Mouse (Mus musculus): ENCODE measurements at regions not wholly inside any gene's neighbourhood (a gene's known extent, or its start where the extent isn't known, plus 50 kb on each side); places are given as distances from the start of the nearest gene placed in this dataset.

GRCm38 (mm10) chr5:97200655-97201054 is 89.3 kb upstream of the Paqr3 start:
- WGBS = 70% methylated on average over 4 of the region's 4 CpGs
- Histone ChIP-seq H3K4me3 (ENCODE audit: insufficient read depth, low read depth, low read length) (no peak overlapping the region), H3K36me3 (ENCODE audit: control insufficient read depth, insufficient read depth, low read length) (no peaks in the 10 kb centered on the region), H3K27ac (ENCODE audit: insufficient read depth, low read depth, low read length) (no peak overlapping the region), H3K27me3 (replicated peaks; ENCODE audit: control insufficient read depth, insufficient read depth, low read length) (no peaks in the 10 kb centered on the region), H3K4me1 (ENCODE audit: control insufficient read depth, insufficient read depth, low read length) (no peaks in the 10 kb centered on the region)
- TF ChIP-seq CTCF (conservative IDR thresholded peaks at IDR 0.05; ENCODE audit: insufficient read depth, insufficient read length, low read depth, low read length) (no peak), POLR2A (IDR thresholded peaks at IDR 0.05; ENCODE audit: low read depth, low read length) (no peak)
- DNase-seq = no peak

- no peaks in the 10 kb centered on the region for H3K36me3 ChIP-seq (ENCODE audit: control insufficient read depth, insufficient read depth, low read length)
- H3K4me1 ChIP-seq (ENCODE audit: control insufficient read depth, insufficient read depth, low read length) = no peaks in the 10 kb centered on the region
- DNase-seq = no peak
- TF ChIP-seq CTCF (conservative IDR thresholded peaks at IDR 0.05; ENCODE audit: insufficient read depth, insufficient read length, low read depth, low read length) = no peak
- no peak for TF ChIP-seq POLR2A (IDR thresholded peaks at IDR 0.05; ENCODE audit: low read depth, low read length)
- no peak overlapping the region for H3K27ac ChIP-seq (ENCODE audit: insufficient read depth, low read depth, low read length)
- 60% methylated on average over 10 of the region's 10 CpGs for WGBS
- H3K27me3 ChIP-seq (replicated peaks; ENCODE audit: control insufficient read depth, insufficient read depth, low read length) = no peaks in the 10 kb centered on the region
- no peak overlapping the region for H3K4me3 ChIP-seq (ENCODE audit: insufficient read depth, low read depth, low read length)
Observed at GRCm38 (mm10) chr5:97195281-97195660, 83.9 kb upstream of the Paqr3 start.

GRCm38 (mm10) chr5:97194656-97195280 is 83.4 kb upstream of the Paqr3 start:
- no peaks in the 10 kb centered on the region for H3K36me3 ChIP-seq (ENCODE audit: control insufficient read depth, insufficient read depth, low read length)
- no peak overlapping the region for H3K4me3 ChIP-seq (ENCODE audit: insufficient read depth, low read depth, low read length)
- no peak for DNase-seq
- TF ChIP-seq CTCF (conservative IDR thresholded peaks at IDR 0.05; ENCODE audit: insufficient read depth, insufficient read length, low read depth, low read length) (no peak), POLR2A (IDR thresholded peaks at IDR 0.05; ENCODE audit: low read depth, low read length) (no peak)
- 38% methylated on average over 11 of the region's 11 CpGs for WGBS
- H3K4me1 ChIP-seq (ENCODE audit: control insufficient read depth, insufficient read depth, low read length) = no peaks in the 10 kb centered on the region
- H3K27ac ChIP-seq (ENCODE audit: insufficient read depth, low read depth, low read length) = no peak overlapping the region
- no peaks in the 10 kb centered on the region for H3K27me3 ChIP-seq (replicated peaks; ENCODE audit: control insufficient read depth, insufficient read depth, low read length)

- Histone ChIP-seq H3K36me3 (ENCODE audit: control insufficient read depth, insufficient read depth, low read length) (no peaks in the 10 kb centered on the region), H3K4me1 (ENCODE audit: control insufficient read depth, insufficient read depth, low read length) (no peaks in the 10 kb centered on the region), H3K27ac (ENCODE audit: insufficient read depth, low read depth, low read length) (no peak overlapping the region), H3K27me3 (replicated peaks; ENCODE audit: control insufficient read depth, insufficient read depth, low read length) (no peaks in the 10 kb centered on the region), H3K4me3 (ENCODE audit: insufficient read depth, low read depth, low read length) (no peak overlapping the region)
- 82% methylated on average over 13 of the region's 13 CpGs for WGBS
- TF ChIP-seq CTCF (conservative IDR thresholded peaks at IDR 0.05; ENCODE audit: insufficient read depth, insufficient read length, low read depth, low read length) (no peak), POLR2A (IDR thresholded peaks at IDR 0.05; ENCODE audit: low read depth, low read length) (no peak)
- DNase-seq = no peak
Observed at GRCm38 (mm10) chr5:97192656-97193055, 81.3 kb upstream of the Paqr3 start.

- Histone ChIP-seq H3K27me3 (replicated peaks; ENCODE audit: control insufficient read depth, insufficient read depth, low read length) (no peaks in the 10 kb centered on the region), H3K36me3 (ENCODE audit: control insufficient read depth, insufficient read depth, low read length) (no peaks in the 10 kb centered on the region), H3K4me1 (ENCODE audit: control insufficient read depth, insufficient read depth, low read length) (no peaks in the 10 kb centered on the region), H3K27ac (ENCODE audit: insufficient read depth, low read depth, low read length) (no peak overlapping the region), H3K4me3 (ENCODE audit: insufficient read depth, low read depth, low read length) (no peak overlapping the region)
- TF ChIP-seq CTCF (conservative IDR thresholded peaks at IDR 0.05; ENCODE audit: insufficient read depth, insufficient read length, low read depth, low read length) = no peak
- no peak for TF ChIP-seq POLR2A (IDR thresholded peaks at IDR 0.05; ENCODE audit: low read depth, low read length)
- DNase-seq = no peak
- 46% methylated on average over 3 of the region's 3 CpGs for WGBS
Observed at GRCm38 (mm10) chr5:97190695-97191094, 79.3 kb upstream of the Paqr3 start.

- no peaks in the 10 kb centered on the region for H3K4me1 ChIP-seq (ENCODE audit: control insufficient read depth, insufficient read depth, low read length)
- H3K27ac ChIP-seq (ENCODE audit: insufficient read depth, low read depth, low read length) = no peak overlapping the region
- DNase-seq = no peak
- TF ChIP-seq POLR2A (IDR thresholded peaks at IDR 0.05; ENCODE audit: low read depth, low read length) (no peak), CTCF (conservative IDR thresholded peaks at IDR 0.05; ENCODE audit: insufficient read depth, insufficient read length, low read depth, low read length) (no peak)
- 87% methylated on average over 9 of the region's 9 CpGs for WGBS
- H3K36me3 ChIP-seq (ENCODE audit: control insufficient read depth, insufficient read depth, low read length) = no peaks in the 10 kb centered on the region
- no peaks in the 10 kb centered on the region for H3K27me3 ChIP-seq (replicated peaks; ENCODE audit: control insufficient read depth, insufficient read depth, low read length)
- H3K4me3 ChIP-seq (ENCODE audit: insufficient read depth, low read depth, low read length) = no peak overlapping the region
Observed at GRCm38 (mm10) chr5:97184512-97184911, 73.1 kb upstream of the Paqr3 start.

- Histone ChIP-seq H3K4me3 (ENCODE audit: insufficient read depth, low read depth, low read length) (no peak overlapping the region), H3K36me3 (ENCODE audit: control insufficient read depth, insufficient read depth, low read length) (no peaks in the 10 kb centered on the region), H3K27ac (ENCODE audit: insufficient read depth, low read depth, low read length) (no peak overlapping the region), H3K4me1 (ENCODE audit: control insufficient read depth, insufficient read depth, low read length) (no peaks in the 10 kb centered on the region), H3K27me3 (replicated peaks; ENCODE audit: control insufficient read depth, insufficient read depth, low read length) (no peaks in the 10 kb centered on the region)
- no peak for DNase-seq
- no peak for TF ChIP-seq POLR2A (IDR thresholded peaks at IDR 0.05; ENCODE audit: low read depth, low read length)
- TF ChIP-seq CTCF (conservative IDR thresholded peaks at IDR 0.05; ENCODE audit: insufficient read depth, insufficient read length, low read depth, low read length) = no peak
- 91% methylated on average over 1 of the region's 1 CpGs for WGBS
Observed at GRCm38 (mm10) chr5:97181249-97181648, 69.9 kb upstream of the Paqr3 start.
